Mouse (Mus musculus) bone marrow, adult 2 months (tissue): ENCODE data around the gene Dner.

Experiments
- CTCF ChIP-seq: fragments of 200-500 bp; IDR thresholded peaks from 2 replicates; pipeline ENCODE4 v1.5.1; 2011; ENCODE audit warnings: low read length, control low read depth; ENCODE audit not compliant: control insufficient read depth, insufficient read depth
- POLR2A ChIP-seq: fragments of 200-500 bp; IDR thresholded peaks from 2 replicates; pipeline ENCODE4 v1.6.1; 2011; ENCODE audit warnings: low read depth, mild to moderate bottlenecking, control low read depth, low read length, borderline replicate concordance; ENCODE audit not compliant: control insufficient read depth

DNA sequence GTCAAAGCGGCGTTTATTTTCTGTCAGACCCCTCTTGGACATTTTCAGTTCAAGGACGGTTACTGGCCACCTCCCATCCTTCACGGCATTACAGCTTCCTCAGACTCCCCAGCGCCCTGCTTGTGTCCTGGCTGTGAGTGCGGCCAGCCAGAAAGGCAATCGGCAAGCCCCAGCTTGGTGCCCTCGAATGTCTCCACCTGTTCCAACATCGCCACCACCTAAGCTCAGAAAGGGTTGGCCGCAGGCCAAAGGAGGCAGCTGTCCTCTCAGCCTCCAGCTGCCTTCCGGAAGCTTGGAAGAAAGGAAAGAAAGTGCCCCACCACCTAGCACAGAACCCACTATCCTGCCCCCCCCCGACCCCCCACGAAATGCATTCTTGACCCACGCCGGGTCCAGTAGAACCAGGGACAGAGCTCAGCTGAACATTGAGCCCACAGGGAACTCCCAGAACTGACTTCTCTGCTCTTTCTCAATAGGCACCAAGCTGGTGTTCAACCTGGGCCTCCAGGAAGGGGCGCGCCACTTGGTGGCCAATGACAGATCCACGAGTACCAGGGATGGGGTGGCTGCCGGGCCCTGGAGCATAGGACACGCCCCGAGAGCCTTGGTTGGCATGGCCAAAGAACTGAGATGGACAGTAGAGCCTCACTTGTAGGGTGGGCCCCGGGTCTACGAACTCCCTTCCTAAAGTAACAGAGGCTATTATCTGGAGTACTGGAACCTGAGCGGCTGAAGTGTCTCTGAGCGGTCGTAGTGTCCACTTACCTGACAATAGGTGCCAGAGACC is 1.1 kb downstream of the Dner start:
- no peak for TF ChIP-seq CTCF
- no peak for TF ChIP-seq POLR2A
